Mouse (Mus musculus) embryonic stem cell, embryonic (primary cell): Measurements from ENCODE around the gene Zfp128.
"Not testable (repeated sequence)": the region's sequence is repeated elsewhere in the genome, so short reads cannot be mapped to it uniquely, and the experiment has no call there.

Experiments used
- CTCF ChIA-PET, 4 experiments: fragments of 300-600 bp in 2 of 4; fragments of 350-600 bp in 2 of 4; sonication (Branson Sonifier 250); formaldehyde crosslinking; loops; one replicate each; lab custom pipeline; 2022; ENCODE audit warnings: inconsistent platforms in 2 of 4; lab: Charles Lee
- POLR2A ChIA-PET, 4 experiments: fragments of 300-600 bp in 2 of 4; fragments of 350-600 bp in 2 of 4; sonication (Branson Sonifier 250); formaldehyde crosslinking; loops; one replicate each; lab custom pipeline; 2022; ENCODE audit warnings: antibody characterized with exemption in 4 of 4, inconsistent platforms in 1 of 4; lab: Charles Lee

Zfp128 gene

DNA sequence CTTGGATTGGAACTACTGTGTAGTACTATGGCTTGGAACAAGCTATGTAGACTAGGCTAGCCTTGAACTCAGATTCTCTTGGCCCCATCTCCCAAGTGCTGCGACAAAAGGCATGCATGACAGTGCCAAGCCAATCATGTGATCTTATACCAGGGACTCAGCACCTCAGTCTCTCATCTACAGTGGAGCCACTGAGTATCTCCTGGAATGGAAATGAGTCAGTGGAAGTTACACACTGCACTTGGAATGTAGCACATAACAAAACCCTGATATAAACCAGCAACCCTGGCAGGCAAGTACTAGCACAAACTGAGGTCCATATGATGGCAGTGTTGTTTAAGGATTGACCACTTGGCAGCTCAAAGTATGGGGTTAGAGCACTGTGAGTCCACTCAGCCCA is 24.2 kb downstream of the Zfp128 start:
- ChIA-PET CTCF (interaction anchor here in 1 of 4 experiments (1.0 to 1.3 kb wide), 2 partner anchors 8 to 15 kb away, joined by 3 to 4 read pairs; no protein-coding TSS in a partner anchor), POLR2A (interaction anchor here in 3 of 4 experiments (0.6 to 17.2 kb wide), 15 partner anchors 13 to 149 kb away, joined by 3 to 374 read pairs (median 16); partner anchors contain the start of genes Rps5 (in 3 of the 3), Rnf225 (in 2 of the 3), Mzf1 (in 1 of the 3) and Zfp446 (in 1 of the 3))

DNA sequence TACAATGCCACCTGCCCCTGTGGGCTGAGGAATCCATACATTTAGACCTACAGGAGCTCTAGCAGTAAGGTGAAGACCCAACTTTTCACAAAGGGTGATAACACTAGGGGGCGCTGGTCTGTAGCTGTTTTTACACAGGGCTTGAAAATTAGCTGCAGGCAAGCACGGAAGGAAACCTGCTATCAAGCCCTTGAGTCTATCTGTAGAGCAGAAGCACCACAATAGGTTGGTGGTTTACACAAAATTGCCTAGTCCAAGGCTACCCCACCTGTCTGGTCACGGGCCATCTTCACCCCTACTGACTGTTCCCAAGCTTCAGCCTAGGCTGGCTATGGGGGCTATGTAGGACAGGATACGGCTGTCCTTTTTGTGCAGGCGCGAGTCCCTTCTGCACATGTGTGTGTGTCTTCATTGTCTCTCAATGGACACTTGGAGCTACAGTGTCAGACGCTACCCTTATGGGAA is 28.6 kb downstream of the Zfp128 start:
- CTCF ChIA-PET: interaction anchor here (0.6 to 2.2 kb wide), 40 partner anchors 9 to 149 kb away, joined by 3 to 13 read pairs (median 4); partner anchors contain the start of genes Rps5 (in 2 of the 4), Zbtb45 (in 2 of the 4), Zfp446 (in 2 of the 4) and Mzf1 (in 1 of the 4)
- POLR2A ChIA-PET: interaction anchor here (0.6 to 17.2 kb wide), 45 partner anchors 9 to 150 kb away, joined by 3 to 374 read pairs (median 4); partner anchors contain the start of genes Rps5 (in 3 of the 4), Zfp446 (in 3 of the 4), Rnf225 (in 2 of the 4) and Zfp128 (in 2 of the 4)

DNA sequence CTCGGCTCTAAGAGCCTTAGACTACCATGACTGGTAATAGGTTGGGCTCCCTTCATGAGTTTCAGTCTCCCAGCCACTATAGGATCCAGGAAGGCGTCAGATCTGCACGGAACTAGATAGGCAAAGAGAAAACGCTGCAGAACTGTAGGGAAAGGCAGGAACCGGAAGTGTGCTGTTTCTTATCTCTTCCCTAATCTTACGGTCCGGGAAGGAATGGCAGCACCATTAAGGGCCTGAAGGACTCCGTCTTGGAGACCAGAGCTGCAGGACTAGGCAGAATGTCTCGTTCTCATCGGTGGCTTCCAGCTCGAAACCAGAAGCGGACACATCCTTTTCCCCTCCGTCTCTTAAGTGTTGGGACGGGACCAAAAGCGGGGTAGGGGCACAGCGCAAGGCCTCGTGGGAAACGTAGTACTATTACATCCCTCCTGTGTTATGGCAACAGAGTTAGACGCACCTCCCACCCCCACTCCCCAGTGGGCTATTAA is 29.2 kb downstream of the Zfp128 start:
- ChIA-PET POLR2A (interaction anchor here in 3 of 4 experiments (0.7 to 17.2 kb wide), 39 partner anchors 9 to 149 kb away, joined by 3 to 374 read pairs (median 4); partner anchors contain the start of genes Rps5 (in 3 of the 3), Zfp446 (in 3 of the 3), Rnf225 (in 2 of the 3) and Zfp128 (in 2 of the 3)), CTCF (interaction anchor here (0.6 to 2.2 kb wide), 14 partner anchors 10 to 100 kb away, joined by 3 to 13 read pairs (median 6); partner anchors contain the start of genes Slc27a5 (in 1 of the 4), Zbtb45 (in 1 of the 4) and Zscan22 (in 1 of the 4))

DNA sequence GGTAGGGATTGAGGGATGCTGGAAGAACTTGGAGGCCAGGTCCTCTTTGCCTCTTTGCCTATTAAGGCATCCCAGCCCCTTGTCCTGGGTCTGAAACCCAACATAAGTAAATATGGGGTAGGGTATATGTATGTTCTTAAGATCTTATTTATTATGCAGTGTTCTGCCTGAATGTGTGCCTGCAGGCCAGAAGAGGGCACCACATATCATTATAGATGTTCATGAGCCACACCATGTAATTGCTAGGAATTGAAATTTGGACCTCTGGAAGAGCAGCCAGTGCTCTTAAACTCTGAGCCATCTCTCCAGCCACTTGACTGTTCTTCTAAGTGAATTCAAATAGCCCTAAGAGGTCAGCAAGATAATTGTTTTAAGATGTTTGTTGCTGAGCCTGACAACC is 32.6 kb downstream of the Zfp128 start:
- CTCF ChIA-PET: interaction anchor here in 2 of 4 experiments (0.5 to 1.5 kb wide), 2 partner anchors 9 to 95 kb away, joined by 3 to 4 read pairs; no protein-coding TSS in a partner anchor
- POLR2A ChIA-PET: interaction anchor here in 3 of 4 experiments (0.9 to 17.2 kb wide), 9 partner anchors 9 to 136 kb away, joined by 3 to 374 read pairs (median 7); partner anchors contain the start of genes Rps5 (in 3 of the 3) and Rnf225 (in 1 of the 3)

DNA sequence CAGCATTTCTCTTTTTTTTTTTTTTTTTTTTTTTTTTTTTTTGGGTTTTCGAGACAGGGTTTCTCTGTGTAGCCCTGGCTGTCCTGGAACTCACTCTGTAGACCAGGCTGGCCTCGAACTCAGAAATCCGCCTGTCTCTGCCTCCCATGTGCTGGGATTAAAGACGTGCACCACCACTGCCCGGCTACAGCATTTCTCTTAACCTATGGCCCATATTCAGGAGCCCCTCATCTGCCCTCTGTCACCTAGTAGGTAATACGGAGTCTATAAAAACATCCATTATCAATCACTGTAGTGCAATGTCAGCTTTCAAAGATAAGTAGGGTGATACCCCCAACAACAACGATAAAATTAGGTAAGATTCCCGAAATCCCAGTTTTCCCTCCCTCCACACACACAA is 39.5 kb downstream of the Zfp128 start:
- POLR2A ChIA-PET: interaction anchor here (0.6 to 3.2 kb wide), 16 partner anchors 10 to 123 kb away, joined by 3 to 26 read pairs (median 6); partner anchors contain the start of genes Slc27a5 (in 1 of the 4), Zfp324 (in 1 of the 4) and Zfp446 (in 1 of the 4)
- CTCF ChIA-PET: interaction anchor here in 1 of 4 experiments (0.6 to 1.8 kb wide), 4 partner anchors 11 to 29 kb away, joined by 3 to 13 read pairs (median 4); no protein-coding TSS in a partner anchor

DNA sequence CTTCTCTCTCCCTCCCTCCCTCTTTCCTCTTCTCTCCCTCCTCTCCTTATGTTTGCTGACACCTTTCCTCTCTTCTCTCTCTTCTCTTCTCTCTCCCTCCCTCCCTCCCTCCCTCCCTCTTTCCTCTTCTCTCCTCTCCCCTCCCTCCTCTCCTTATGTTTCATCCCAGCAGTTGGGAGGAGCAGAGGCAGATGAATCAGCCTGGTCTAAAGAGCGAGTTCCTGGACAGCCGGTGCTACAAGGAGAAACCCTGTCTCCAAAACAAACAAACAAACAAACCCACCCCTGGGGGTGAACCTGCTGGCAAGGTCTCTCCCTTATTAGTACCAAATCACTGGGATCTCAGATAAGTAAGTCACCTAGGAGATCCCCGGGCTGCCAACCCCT is 40.3 kb downstream of the Zfp128 start:
- ChIA-PET POLR2A (interaction anchor here (0.5 to 10.1 kb wide), 128 partner anchors 8 to 386 kb away, joined by 3 to 374 read pairs (median 6); partner anchors contain the start of genes Chmp2a (in 3 of the 4), Mzf1 (in 3 of the 4), Zbtb45 (in 3 of the 4) and Zfp110 (in 3 of the 4)), CTCF (interaction anchor here in 3 of 4 experiments (0.6 to 1.6 kb wide), 12 partner anchors 12 to 125 kb away, joined by 3 to 10 read pairs (median 4); partner anchors contain the start of genes Zfp128 (in 1 of the 3), Zfp446 (in 1 of the 3) and Zscan18 (in 1 of the 3))

DNA sequence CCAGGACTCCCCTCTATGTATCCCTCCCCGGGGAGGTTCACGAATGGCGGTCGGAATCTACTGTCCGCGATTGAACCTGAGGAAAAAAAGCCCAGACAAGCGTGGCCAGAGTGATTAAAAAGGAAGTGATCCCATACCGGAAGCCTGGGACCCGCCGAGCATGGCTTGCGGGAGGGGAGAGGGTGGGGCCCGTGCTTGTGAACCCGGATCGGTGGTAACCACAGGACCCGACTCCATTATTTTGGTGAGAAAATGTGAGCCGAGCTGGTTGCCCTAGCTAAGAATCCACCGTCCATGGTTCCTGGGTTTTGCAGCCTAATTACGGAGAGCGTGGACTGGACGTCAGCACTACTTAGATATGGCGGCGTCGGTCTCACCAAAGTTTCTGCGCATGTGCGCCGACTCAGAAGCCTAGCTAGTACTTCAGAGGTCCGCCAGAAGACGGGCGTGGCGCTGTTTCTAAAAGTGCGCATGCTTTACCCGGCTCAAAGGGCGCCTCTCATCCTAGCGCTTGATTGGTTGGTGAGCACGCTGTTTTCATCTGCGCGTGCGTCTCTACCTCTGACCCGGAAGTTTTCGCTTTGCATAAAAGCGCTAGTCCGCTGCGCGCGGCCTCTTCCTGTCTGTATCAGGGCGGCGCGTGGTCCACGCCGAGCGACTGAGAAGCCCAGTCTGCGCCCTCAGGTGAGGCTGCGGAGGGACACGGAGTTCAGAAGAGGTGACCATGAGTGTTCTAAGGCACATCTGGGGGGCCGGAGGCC is 40.9 kb downstream of the Zfp128 start, which contains the start of gene Rps5:
Gene Rps5 (plus strand): TSS at position 586 of the 761 bp plus-strand sequence.
- CTCF ChIA-PET: interaction anchor here in 3 of 4 experiments (0.6 to 1.6 kb wide), 16 partner anchors 13 to 125 kb away, joined by 3 to 10 read pairs (median 4); partner anchors contain the start of genes Zfp128 (in 1 of the 3), Zfp446 (in 1 of the 3) and Zscan18 (in 1 of the 3)
- POLR2A ChIA-PET: interaction anchor here (0.5 to 10.1 kb wide), 136 partner anchors 8 to 389 kb away, joined by 3 to 374 read pairs (median 6); partner anchors contain the start of genes Chmp2a (in 3 of the 4), Mzf1 (in 3 of the 4), Zbtb45 (in 3 of the 4) and Zfp110 (in 3 of the 4)

DNA sequence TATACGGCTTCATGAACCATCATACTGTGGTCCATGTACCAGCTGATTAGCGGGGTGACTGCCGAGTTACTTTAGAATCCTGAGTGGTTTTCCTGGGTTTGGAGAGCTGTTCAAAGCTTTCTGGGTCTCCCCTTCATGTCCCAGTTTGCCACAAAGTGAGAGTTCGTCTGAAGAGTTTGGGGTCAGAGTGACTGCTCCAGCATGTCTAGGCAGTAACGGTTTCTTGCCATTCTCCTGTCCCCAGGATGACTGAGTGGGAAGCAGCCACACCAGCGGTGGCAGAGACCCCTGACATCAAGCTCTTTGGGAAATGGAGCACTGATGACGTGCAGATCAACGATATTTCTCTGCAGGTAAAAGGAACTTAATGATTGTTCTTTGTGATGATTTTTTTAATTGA is 41.8 kb downstream of the Zfp128 start:
- ChIA-PET POLR2A (interaction anchor here (0.5 to 10.1 kb wide), 89 partner anchors 8 to 385 kb away, joined by 3 to 374 read pairs (median 8); partner anchors contain the start of genes Zfp110 (in 3 of the 4), Zfp446 (in 3 of the 4), Zscan22 (in 3 of the 4) and Chmp2a (in 2 of the 4)), CTCF (interaction anchor here in 3 of 4 experiments (0.9 to 1.6 kb wide), 5 partner anchors 13 to 88 kb away, joined by 3 to 10 read pairs (median 3); no protein-coding TSS in a partner anchor)

DNA sequence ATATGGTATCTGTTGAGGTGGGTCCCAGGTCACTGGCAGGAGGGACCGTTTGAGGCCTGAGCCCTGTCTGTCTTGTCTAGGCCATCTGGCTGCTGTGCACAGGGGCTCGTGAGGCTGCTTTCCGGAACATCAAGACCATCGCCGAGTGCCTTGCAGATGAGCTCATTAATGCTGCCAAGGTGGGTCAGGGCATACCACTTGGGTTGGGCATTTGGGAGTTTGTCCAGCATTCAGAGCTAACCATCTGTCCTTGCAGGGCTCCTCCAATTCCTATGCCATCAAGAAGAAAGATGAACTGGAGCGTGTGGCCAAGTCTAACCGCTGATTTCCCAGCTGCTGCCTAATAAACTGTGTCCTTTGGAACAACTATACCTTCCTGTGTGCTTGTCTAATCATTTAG is 45.3 kb downstream of the Zfp128 start:
- CTCF ChIA-PET: interaction anchor here in 3 of 4 experiments (0.7 to 1.5 kb wide), 4 partner anchors 17 to 82 kb away, joined by 3 to 4 read pairs (median 3); no protein-coding TSS in a partner anchor
- POLR2A ChIA-PET: interaction anchor here (0.8 to 10.1 kb wide), 42 partner anchors 8 to 114 kb away, joined by 3 to 374 read pairs (median 8); partner anchors contain the start of genes Zbtb45 (in 3 of the 4), Zfp446 (in 3 of the 4), Chmp2a (in 1 of the 4) and Slc27a5 (in 1 of the 4)

DNA sequence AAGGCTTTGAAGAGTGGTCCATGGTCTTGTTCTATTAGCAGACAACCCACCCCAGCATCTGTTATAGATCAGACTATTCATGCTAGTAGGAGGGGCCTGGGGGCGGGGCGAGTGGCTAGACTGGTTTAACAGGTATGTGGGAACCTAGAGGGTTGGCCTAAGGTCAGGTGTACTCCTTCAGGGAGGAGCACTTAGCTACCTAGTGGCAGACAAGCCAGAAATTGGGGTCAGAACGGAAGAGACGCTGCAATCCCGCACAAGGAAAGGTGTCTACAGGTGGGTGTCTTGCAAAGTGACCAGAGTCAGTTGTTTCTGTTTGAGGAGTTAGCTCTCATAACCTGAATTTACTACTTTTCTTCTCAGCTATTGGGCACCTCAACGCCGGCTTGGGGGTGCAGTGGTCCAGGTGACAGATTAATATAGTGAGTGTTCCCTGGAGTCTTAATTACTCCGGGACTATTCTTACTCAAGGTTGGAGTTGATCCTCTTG is 46.3 kb downstream of the Zfp128 start, which contains the start of gene Rnf225:
Gene Rnf225 (plus strand): TSS at position 226 of the 490 bp plus-strand sequence.
- ChIA-PET CTCF (interaction anchor here in 3 of 4 experiments (0.7 to 1.5 kb wide), 4 partner anchors 13 to 81 kb away, joined by 3 to 4 read pairs (median 3); no protein-coding TSS in a partner anchor), POLR2A (interaction anchor here (0.5 to 10.1 kb wide), 60 partner anchors 7 to 157 kb away, joined by 3 to 374 read pairs (median 5); partner anchors contain the start of genes Zfp446 (in 4 of the 4), Ube2m (in 2 of the 4), Zfp110 (in 2 of the 4) and Chmp2a (in 1 of the 4))

DNA sequence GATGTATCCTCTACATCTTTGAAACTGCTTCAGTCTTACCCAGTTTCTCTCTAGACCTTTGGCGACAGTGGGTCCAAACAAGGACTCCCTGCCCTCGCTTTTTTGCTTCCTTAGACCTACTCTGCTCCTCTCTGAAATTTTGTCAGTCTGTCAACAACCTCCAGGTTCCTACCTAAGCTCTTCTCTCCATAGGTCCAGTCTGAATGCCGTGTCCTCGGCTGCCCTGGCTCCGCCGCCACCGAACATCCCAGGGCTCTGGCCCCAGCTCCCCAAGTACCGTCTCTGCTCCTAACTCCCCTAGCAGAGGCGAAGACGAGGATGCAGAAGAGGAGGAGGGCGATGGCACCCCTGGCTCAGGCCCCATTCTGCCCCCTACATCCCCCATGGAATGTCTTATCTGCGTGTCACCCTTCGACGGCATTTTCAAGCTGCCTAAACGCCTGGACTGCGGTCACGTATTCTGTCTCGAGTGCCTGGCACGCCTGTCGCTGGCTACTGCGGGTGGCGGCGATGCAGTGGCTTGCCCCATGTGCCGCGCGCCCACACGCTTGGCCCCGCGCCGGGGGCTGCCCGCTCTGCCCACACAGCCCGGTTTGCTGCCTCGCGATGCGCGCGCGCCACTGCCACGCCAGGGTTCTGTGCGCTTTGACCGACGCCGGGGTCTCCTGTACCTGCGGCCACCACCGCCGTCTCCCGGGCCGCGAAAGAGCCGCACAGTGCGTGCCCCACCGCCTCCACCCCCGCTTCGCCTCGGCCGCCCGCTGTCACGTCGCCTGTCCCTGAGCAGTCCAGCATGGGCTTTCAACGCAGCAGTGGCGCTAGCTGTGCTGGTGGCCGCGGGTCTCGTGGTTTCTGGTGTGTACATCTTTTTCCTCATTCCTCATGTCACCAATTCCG is 47.0 kb downstream of the Zfp128 start:
- ChIA-PET POLR2A (interaction anchor here (0.6 to 10.1 kb wide), 61 partner anchors 7 to 158 kb away, joined by 3 to 374 read pairs (median 5); partner anchors contain the start of genes Zfp446 (in 4 of the 4), Ube2m (in 2 of the 4), Zfp110 (in 2 of the 4) and Chmp2a (in 1 of the 4)), CTCF (interaction anchor here in 3 of 4 experiments (0.7 to 1.5 kb wide), 4 partner anchors 12 to 80 kb away, joined by 3 to 4 read pairs (median 3); no protein-coding TSS in a partner anchor)

DNA sequence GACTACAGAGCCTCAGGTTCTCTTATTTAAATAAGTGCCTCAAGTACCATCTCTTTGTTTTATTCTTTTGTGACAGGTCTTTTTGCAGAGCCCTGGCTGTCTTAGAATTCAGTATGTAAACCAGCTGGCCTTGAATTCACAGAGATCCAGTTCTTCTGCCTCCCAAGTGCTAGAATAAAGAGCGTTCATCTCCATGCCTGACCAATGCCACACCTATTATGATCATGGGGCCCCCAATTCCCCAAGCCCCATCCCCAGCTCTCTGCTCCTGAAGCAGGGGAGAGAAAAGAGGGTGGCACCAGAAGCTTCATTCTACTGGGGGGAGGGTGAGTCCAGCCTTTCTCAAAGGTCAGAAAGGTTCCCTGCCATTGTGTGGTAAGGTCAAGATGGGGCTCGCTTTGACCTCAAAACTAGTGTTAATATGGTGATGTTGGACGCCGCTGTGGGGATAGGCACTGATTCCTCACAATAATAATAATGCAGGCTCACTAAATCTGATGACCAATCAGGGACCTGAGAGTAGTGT is 52.7 kb downstream of the Zfp128 start:
- POLR2A ChIA-PET: interaction anchor here (0.7 to 8.9 kb wide), 24 partner anchors 9 to 113 kb away, joined by 3 to 142 read pairs (median 4); partner anchors contain the start of genes Rps5 (in 3 of the 4), Rnf225 (in 1 of the 4) and Zfp446 (in 1 of the 4)
- CTCF ChIA-PET: interaction anchor here in 1 of 4 experiments (0.6 kb wide), 1 partner anchor 13 kb away, joined by 3 read pairs; no protein-coding TSS in a partner anchor

DNA sequence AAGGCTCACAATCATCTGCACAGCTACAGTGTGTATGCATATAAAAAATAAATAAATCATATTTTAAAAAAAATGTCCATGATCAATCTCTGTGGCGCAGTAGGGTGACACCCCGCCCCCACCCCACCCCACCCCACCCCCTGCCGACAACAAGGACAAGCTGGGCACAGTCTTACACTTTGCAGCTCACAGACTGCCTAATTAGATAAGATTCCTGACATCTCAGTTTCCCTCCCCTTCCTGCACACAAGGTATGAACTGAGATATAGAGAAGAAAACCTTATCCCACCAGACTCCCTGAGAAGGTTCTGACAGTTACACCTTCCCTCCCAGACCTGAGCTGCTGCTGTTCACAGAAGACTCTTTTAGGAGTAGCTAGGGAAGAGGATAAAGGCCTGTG is 53.8 kb downstream of the Zfp128 start:
- POLR2A ChIA-PET: interaction anchor here in 3 of 4 experiments (0.9 to 8.9 kb wide), 25 partner anchors 9 to 119 kb away, joined by 3 to 142 read pairs (median 6); partner anchors contain the start of genes Rps5 (in 3 of the 3), Rnf225 (in 2 of the 3), Zfp128 (in 1 of the 3) and Zfp324 (in 1 of the 3)

DNA sequence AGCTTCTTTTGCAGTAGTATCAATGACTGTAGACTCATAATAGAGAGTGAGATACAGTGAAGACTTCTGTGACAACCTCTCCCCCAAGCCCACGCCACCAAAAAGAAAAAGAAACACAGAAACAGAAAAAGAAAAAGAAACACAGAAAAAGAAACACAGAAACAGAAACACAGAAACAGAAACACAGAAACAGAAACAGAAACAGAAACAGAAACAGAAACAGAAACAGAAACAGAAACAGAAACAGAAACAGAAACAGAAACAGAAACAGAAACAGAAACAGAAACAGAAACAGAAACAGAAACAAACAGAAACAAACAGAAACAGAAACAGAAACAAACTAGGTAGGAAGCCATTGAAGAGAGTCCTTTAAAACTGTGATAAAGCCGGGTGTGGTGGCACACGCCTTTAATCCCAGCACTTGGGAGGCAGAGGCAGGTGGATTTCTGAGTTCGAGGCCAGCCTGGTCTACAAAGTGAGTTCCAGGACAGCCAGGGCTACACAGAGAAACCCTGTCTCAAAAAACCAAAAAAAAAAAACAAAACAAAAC is 56.4 kb downstream of the Zfp128 start:
- POLR2A ChIA-PET: interaction anchor here in 3 of 4 experiments (0.6 to 8.9 kb wide), 10 partner anchors 10 to 51 kb away, joined by 3 to 142 read pairs (median 8); partner anchors contain the start of genes Rps5 (in 3 of the 3) and Rnf225 (in 2 of the 3)
- CTCF ChIA-PET: not testable (repeated sequence)

More for the DNA sequence above, 53.8 kb downstream of the Zfp128 start:
- CTCF ChIA-PET: interaction anchor here in 2 of 4 experiments (0.5 to 1.4 kb wide), 6 partner anchors 9 to 124 kb away, joined by 4 to 6 read pairs (median 4); no protein-coding TSS in a partner anchor
